Mouse (Mus musculus): Measurements from ENCODE around the gene Arf3.

GRCm38 (mm10) chr15:98726746-98727145 lies 36.3 kb downstream of the Arf3 start:
- TF ChIP-seq CTCF (IDR thresholded peaks at IDR 0.05; ENCODE audit: low read depth, low read length) (no peak), POLR2A (IDR thresholded peaks at IDR 0.05; ENCODE audit: extremely low read depth, insufficient read depth, low read length) (no peak)

All from liver, adult 2 months (tissue).